In genomic region chr15:81879531-81880401, GRCm38 (mm10) we compare ENCODE assay signal across 8 mouse cellular contexts. TPM values are rescaled to one million over a fixed set of nuclear protein-coding genes. Genes with fewer than 3 reads are reported as not detected.
DNase-seq lines count a peak whose midpoint lies in the region; ATAC-seq and TF ChIP-seq lines count a peak whose summit lies in the region.
"Had no signal": no experiment of that assay in that cellular context is flagged by ENCODE, and none has a peak within 500 bp of the region (broad histone marks: within the 10 kb centered on the region; RNA-seq: fewer than 3 reads in every experiment).

No protein-coding gene starts in this region.

- no peaks in the 10 kb centered on the region for H3K9me3 ChIP-seq in liver, embryonic 15.5 days (replicated peaks)
- no peaks in the 10 kb centered on the region for H3K9me3 ChIP-seq in heart, embryonic 11.5 days (replicated peaks; ENCODE audit: control insufficient read depth, low read length)

- WGBS in liver, embryonic 15.5 days (ENCODE audit: insufficient replicate concordance), result 79% methylated on average over 5 of the region's 5 CpGs
- 49% methylated on average over 5 of the region's 5 CpGs for WGBS in heart, embryonic 11.5 days (ENCODE audit: insufficient replicate concordance)
- WGBS in small intestine, adult 2 months, result 68% methylated on average over 5 of the region's 5 CpGs

- peaks cover 13% of the 10 kb centered on the region; the same call in 1 of the 2 replicates for H3K36me3 ChIP-seq in liver, embryonic 15.5 days (replicated peaks)
- H3K36me3 ChIP-seq in heart, embryonic 11.5 days (ENCODE audit: control insufficient read depth, insufficient read depth, low read length), result peaks cover 3% of the 10 kb centered on the region; the same call in 1 of the 2 replicates
- H3K36me3 ChIP-seq in small intestine, adult 2 months (ENCODE audit: control insufficient read depth, insufficient read depth, low read length), result 0 out of 2 replicates have a peak, but pooled peaks cover 1% of the 10 kb centered on the region

- peaks cover 53% of the 10 kb centered on the region for H3K4me1 ChIP-seq in liver, embryonic 15.5 days (replicated peaks)
- peaks cover 24% of the 10 kb centered on the region for H3K4me1 ChIP-seq in heart, embryonic 11.5 days (ENCODE audit: control insufficient read depth, insufficient read depth, low read length)
- H3K4me1 ChIP-seq in small intestine, adult 2 months (ENCODE audit: control insufficient read depth, insufficient read depth, insufficient read length, low read length), result peaks cover 31% of the 10 kb centered on the region

- H3K4me3 ChIP-seq in liver, embryonic 15.5 days (replicated peaks), result no peak overlapping the region
- no peak overlapping the region for H3K4me3 ChIP-seq in heart, embryonic 11.5 days (ENCODE audit: low read depth, low read length)
- no peak overlapping the region for H3K4me3 ChIP-seq in small intestine, adult 2 months (ENCODE audit: low read depth, low read length)
- H3K4me3 ChIP-seq: myocyte had no signal

- no peak for DNase-seq in liver
- peak; percentile 83 to 89 for DNase-seq in left cerebral cortex, adult 9 months (ENCODE audit: low spot score in 2 of 2)
- no peak for DNase-seq in ovary, postnatal 36 days (ENCODE audit: low spot score)
- no peak for DNase-seq in thymus, postnatal 10 days (ENCODE audit: low spot score in 2 of 2)

- H3K9ac ChIP-seq in liver, embryonic 15.5 days, result no peak overlapping the region
- no peak overlapping the region for H3K9ac ChIP-seq in heart, embryonic 11.5 days (ENCODE audit: low read depth, low read length)

- no peaks in the 10 kb centered on the region for H3K27me3 ChIP-seq in liver, embryonic 15.5 days
- no peaks in the 10 kb centered on the region for H3K27me3 ChIP-seq in heart, embryonic 11.5 days (ENCODE audit: control insufficient read depth, insufficient read depth, low read length)
- H3K27me3 ChIP-seq in small intestine, adult 2 months (ENCODE audit: control insufficient read depth, insufficient read depth, low read length), result no peaks in the 10 kb centered on the region

- no peak overlapping the region for H3K4me2 ChIP-seq in liver, embryonic 15.5 days
- peak overlapping the region; percentile 43 for H3K4me2 ChIP-seq in heart, embryonic 11.5 days

- TF ChIP-seq POLR2A in small intestine, adult 2 months (IDR thresholded peaks at IDR 0.05; ENCODE audit: low read depth, low read length), result no peak

- no peak for TF ChIP-seq CTCF in small intestine, adult 2 months (IDR thresholded peaks at IDR 0.05; ENCODE audit: extremely low read depth, insufficient read length, insufficient replicate concordance, low read depth, low read length)

- no peak for ATAC-seq in liver, embryonic 15.5 days (ENCODE audit: insufficient read depth)
- ATAC-seq in heart, embryonic 11.5 days (replicated peaks; ENCODE audit: insufficient number of reproducible peaks, low FRiP score, low TSS enrichment), result peak; percentile 63; the same call in 1 of the 2 replicates

- 0 out of 2 replicates have a peak overlapping the region, but pooled peaks have one; percentile 25 for H3K27ac ChIP-seq in liver, embryonic 15.5 days (replicated peaks)
- H3K27ac ChIP-seq in heart, embryonic 11.5 days (ENCODE audit: low read depth, low read length), result peak overlapping the region; percentile 64
- peak overlapping the region; percentile 28; the same call in 1 of the 2 replicates for H3K27ac ChIP-seq in small intestine, adult 2 months (ENCODE audit: insufficient read depth, low read depth, low read length)

RNA-seq across cellular contexts. Expression of gene Aco2, which starts 7.7 kb away (rescaled TPM):
- 98.9 and 107 TPM in 2 replicates for polyA plus RNA-seq in liver, embryonic 15.5 days (2015; fragmentation: Nextera tagmentation; extraction: Ambion mirVana)
- 398 and 483 TPM in 2 replicates for polyA plus RNA-seq in heart, embryonic 11.5 days (2014; fragmentation: Nextera tagmentation; extraction: Ambion mirVana)
- polyA plus RNA-seq in small intestine, adult 2 months (2012; rRNA removed), result 266 and 416 TPM in 2 replicates

RNA-seq across cellular contexts. Expression of gene Phf5a, which starts 8.1 kb away (rescaled TPM):
- polyA plus RNA-seq in liver, embryonic 15.5 days (2015; fragmentation: Nextera tagmentation; extraction: Ambion mirVana), result 91.3 and 103 TPM in 2 replicates
- polyA plus RNA-seq in heart, embryonic 11.5 days (2014; fragmentation: Nextera tagmentation; extraction: Ambion mirVana), result 119 and 131 TPM in 2 replicates
- polyA plus RNA-seq in small intestine, adult 2 months (2012; rRNA removed), result 22.6 and 47.0 TPM in 2 replicates

RNA-seq across cellular contexts. Expression of gene Tob2, which starts 21.2 kb away (rescaled TPM):
- 11.1 and 12.2 TPM in 2 replicates for polyA plus RNA-seq in liver, embryonic 15.5 days (2015; fragmentation: Nextera tagmentation; extraction: Ambion mirVana)
- polyA plus RNA-seq in heart, embryonic 11.5 days (2014; fragmentation: Nextera tagmentation; extraction: Ambion mirVana), result 9.9 and 12.1 TPM in 2 replicates
- 14.7 and 33.2 TPM in 2 replicates for polyA plus RNA-seq in small intestine, adult 2 months (2012; rRNA removed)

RNA-seq across cellular contexts. Expression of gene Polr3h, which starts 46.3 kb away (rescaled TPM):
- 56.9 and 68.4 TPM in 2 replicates for polyA plus RNA-seq in liver, embryonic 15.5 days (2015; fragmentation: Nextera tagmentation; extraction: Ambion mirVana)
- 120 and 121 TPM in 2 replicates for polyA plus RNA-seq in heart, embryonic 11.5 days (2014; fragmentation: Nextera tagmentation; extraction: Ambion mirVana)
- polyA plus RNA-seq in small intestine, adult 2 months (2012; rRNA removed), result 3.7 and 5.2 TPM in 2 replicates

RNA-seq across cellular contexts. Expression of gene Csdc2, which starts 56.8 kb away (rescaled TPM):
- 0.91 and 0.96 TPM in 2 replicates for polyA plus RNA-seq in liver, embryonic 15.5 days (2015; fragmentation: Nextera tagmentation; extraction: Ambion mirVana)
- polyA plus RNA-seq in heart, embryonic 11.5 days (2014; fragmentation: Nextera tagmentation; extraction: Ambion mirVana), result 6.7 and 6.8 TPM in 2 replicates
- polyA plus RNA-seq in small intestine, adult 2 months (2012; rRNA removed), result 1.3 and 2.4 TPM in 2 replicates

Comparison
In these comparisons a context has a peak if more than half of its experiments do, and no peak if none do; other contexts are left out.
1. DNase-seq: peak in left cerebral cortex, adult 9 months (2 of 2); none in liver (single experiment), ovary, postnatal 36 days (single experiment) and thymus, postnatal 10 days (0 of 2).
2. Peak in every context shown above with its lines, with median percentiles within 50 percentile points of each other: H3K27ac ChIP-seq.